Mouse (Mus musculus): ENCODE data around the gene BC030500.

Gene BC030500

GRCm38 (mm10) chr8:58911677-58912076 lies at the start of gene BC030500:
Gene BC030500 (plus strand): TSS chr8:58911755.
- no peak for DNase-seq (ENCODE audit: low spot score)

- no peak for DNase-seq (ENCODE audit: low spot score)
These were observed 25.1 kb upstream of the BC030500 start for GRCm38 (mm10) chr8:58886405-58886804.

DNA sequence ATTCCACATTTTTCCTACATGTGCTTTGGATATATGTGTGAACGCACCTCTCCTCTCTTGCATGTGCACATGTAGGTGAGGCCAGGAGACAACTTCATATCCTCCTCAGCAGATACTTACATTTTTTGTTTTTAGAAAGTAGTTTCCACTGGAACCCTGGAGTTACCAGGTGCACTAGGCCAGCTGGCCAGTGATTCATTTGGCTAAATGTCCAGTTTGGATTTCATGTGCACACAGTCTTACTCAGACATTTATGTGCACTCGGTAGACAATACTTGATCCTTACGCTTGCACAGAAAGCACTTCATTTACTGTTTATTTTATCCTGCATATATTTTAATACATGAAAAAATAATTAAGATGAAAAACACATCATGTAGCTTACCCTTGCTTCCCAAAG lies 21.0 kb upstream of the BC030500 start:
- DNase-seq (ENCODE audit: low spot score) = no peak

DNA sequence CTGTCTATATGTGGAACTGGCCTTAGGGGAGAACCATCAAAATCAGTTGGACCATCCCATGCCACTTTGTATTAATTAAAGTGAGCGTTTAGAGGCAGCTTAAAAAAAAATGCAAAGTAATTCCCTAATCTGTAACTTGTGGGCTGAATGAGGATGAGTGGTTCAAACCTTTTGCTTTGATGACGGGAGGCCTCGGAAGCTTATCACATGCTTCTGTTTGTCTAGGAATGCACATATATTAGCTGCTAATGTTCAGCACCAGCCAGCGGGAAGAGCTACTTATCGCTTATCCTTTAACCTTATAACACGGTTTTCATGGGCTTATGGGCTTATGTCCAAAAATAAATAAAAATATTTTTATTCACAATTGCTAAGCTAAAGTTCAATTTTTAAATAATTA lies 15.6 kb upstream of the BC030500 start:
- no peak for DNase-seq (ENCODE audit: low spot score)

- no peak for DNase-seq (ENCODE audit: low spot score)
These were observed 7.1 kb upstream of the BC030500 start for GRCm38 (mm10) chr8:58904465-58904864.

DNA sequence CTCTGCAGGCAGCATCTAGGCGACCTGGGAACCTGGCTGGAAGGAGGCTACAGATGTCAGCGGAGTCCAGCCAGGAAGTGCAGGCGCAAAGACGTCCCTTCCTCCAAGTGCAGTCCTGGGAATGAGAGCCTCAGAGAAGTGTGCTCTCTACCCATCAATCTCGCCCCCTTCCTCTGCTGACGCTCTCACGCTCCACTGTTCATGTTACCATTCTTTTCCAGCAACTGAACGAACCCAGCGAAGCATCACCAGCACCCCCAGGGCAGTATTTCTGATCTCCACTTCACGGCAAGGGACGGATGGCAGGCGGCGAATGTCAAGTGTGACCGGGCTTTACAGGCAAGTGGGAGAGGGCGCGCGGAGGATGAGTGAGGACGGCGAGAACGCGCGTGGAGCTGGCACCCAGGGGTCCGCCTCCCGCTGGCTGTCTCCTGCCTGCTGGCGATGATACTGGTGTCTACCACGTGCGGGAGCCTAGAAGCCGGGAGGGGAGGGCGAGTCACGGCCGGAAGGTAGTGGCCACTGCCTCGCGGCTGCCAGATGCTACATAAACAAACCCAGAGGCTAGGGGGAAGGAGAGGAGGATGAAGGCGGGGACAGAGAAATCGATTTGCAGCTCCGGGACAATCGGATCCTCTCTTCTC lies 763 bp downstream of the BC030500 start, which contains the start of gene Galntl6:
Gene Galntl6 (minus strand): TSS at position 445 of the 644 bp plus-strand sequence.
- DNase-seq (ENCODE audit: low spot score) = no peak

DNA sequence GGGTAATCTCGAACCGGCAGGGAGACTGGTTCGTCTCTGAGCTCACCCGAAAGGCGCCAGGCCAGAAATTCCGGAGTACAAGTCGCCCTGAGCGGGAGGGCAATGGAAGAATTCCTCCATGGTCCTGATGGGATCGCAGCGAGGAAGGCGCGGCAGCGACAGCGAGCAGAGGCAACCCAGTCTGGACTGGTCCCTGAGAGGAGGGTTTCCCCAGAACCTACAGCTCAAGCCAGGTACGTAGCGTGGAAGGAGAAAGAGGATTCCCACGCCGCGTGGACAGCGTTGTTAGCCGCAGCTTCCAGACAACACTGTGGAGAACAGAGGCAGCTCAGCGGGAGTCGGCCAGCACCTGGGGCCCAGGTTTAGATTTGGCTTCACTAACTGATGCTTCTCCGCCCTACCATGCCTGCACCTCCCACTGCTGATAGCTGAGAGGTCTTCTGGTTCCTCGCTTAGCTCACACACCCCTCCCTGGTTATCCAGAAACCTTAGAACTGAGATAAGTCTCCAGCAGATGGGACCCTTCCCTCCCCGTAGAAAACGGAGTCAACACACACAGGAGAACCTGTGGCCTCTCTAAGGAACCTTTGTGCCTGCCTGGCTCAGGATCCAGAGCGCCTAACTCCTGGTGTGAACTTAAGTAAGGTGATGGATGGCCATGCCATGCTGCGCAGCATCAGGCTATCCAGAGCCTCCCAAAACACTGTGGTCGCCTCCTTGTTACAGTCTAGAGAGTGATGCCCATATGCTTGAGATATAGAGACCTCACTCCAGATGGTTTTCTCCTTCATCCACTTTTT lies 1.5 kb downstream of the BC030500 start:
- DNase-seq (ENCODE audit: low spot score) = no peak

- DNase-seq (ENCODE audit: low spot score) = no peak
These were observed 2.0 kb downstream of the BC030500 start for GRCm38 (mm10) chr8:58913640-58913968.

GRCm38 (mm10) chr8:58915142-58915541 lies 3.6 kb downstream of the BC030500 start:
- no peak for DNase-seq (ENCODE audit: low spot score)

DNA sequence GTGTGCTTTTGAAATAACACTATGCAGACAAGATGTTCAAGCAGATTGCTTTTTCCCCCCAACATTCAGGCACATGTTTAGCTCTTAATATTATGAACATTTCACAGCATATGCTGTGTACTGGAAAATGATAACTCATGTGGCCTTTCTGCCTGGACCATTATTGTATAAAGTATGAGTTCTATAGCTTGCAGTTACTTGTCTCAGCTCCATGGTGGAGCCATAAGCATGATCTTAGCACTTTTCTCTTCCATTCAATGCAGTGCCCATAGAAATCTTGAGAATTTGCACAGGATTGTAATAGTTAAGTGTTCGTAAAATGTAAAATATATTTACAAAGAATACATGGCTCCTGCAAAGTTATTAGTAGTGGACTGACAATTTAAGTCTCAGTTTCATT lies 19.5 kb downstream of the BC030500 start:
- no peak for DNase-seq (ENCODE audit: low spot score)

DNA sequence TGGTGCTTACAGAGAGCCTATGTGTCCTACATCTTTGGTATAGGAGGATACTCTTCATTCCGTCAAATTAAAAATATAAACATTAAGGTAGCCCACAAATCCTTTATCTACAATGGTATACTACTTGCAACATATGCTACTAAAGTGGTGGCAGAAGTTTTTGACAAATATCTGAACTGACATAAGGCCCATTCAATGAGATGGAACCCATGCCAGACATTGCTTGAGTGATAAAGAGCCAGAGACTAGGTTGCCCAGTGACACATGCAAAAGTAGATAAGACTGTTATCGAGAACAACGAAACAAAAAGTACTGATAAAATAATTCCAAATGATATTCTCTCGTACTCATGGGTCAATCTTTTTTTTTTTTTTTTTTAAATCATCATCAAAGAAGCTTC lies 32.2 kb downstream of the BC030500 start:
- no peak for DNase-seq (ENCODE audit: low spot score)

- DNase-seq (ENCODE audit: low spot score) = no peak
These were observed 45.7 kb downstream of the BC030500 start for GRCm38 (mm10) chr8:58957195-58957739.

All from left cerebral cortex, adult 11 months (tissue).